Mouse (Mus musculus): ENCODE results near the gene Gm28048.

- TF ChIP-seq CTCF (IDR thresholded peaks at IDR 0.05), result no peak
- TF ChIP-seq POLR2A (IDR thresholded peaks at IDR 0.05; ENCODE audit: insufficient read depth, low read depth, low read length), result no peak
Measured at GRCm38 (mm10) chr11:22850077-22850476, 131.8 kb downstream of the Gm28048 start.
